Mouse (Mus musculus) kidney, adult 18-20 months (tissue): ENCODE results near the gene Nalcn.
"Not testable (repeated sequence)": the region's sequence is repeated elsewhere in the genome, so short reads cannot be mapped to it uniquely, and the experiment has no call there.

Experiments used
- DNase-seq: peaks from one replicate; pipeline ENCODE4 v3.0.0; 2021

The Nalcn gene

GRCm38 (mm10) chr14:123626501-123627179 lies at the start of gene Nalcn:
TSS of gene Nalcn (minus strand) at chr14:123627144.
- no peak for DNase-seq

DNA sequence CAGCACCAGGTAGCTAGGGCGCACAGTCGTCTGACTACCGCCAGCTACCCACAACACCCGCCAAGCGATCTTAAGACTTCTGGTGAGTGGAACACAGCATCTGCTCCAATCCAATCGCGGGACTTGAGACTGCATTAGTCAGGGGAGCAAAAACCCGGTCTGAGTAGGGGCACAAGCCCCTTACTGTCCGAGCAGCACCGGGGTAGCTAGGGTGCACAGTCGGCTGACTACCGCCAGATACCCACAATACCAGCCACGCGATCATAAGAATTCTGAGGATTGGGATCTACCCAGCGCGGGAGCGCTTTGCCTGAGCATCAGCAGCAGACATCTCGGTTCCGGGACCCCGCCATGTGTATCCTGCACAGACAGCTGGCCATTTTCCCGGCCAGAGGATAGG lies 44.1 kb upstream of the Nalcn start:
- DNase-seq: not testable (repeated sequence)

- no peak for DNase-seq
These were observed 37.5 kb upstream of the Nalcn start for GRCm38 (mm10) chr14:123664451-123664850.

GRCm38 (mm10) chr14:123663206-123663605 lies 36.3 kb upstream of the Nalcn start:
- no peak for DNase-seq

DNA sequence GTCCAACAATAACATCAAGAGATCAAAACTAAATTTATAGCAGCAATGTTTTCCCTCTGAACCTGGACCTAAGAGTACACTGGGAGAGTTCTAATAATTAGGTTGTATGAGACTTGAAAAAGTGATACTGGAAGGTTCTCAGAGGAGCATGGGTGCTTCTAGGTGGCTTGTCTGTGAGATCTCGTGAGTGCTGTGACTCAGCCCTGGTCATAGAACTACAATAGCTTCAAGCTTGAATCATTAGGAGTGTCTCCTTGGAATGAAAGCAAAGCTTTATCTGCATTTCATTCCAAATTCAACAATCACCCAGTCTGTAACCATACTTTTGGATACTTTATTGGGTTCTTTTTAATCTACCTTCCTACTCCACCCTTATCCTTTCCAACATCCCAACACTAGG lies 35.4 kb upstream of the Nalcn start:
- no peak for DNase-seq

DNA sequence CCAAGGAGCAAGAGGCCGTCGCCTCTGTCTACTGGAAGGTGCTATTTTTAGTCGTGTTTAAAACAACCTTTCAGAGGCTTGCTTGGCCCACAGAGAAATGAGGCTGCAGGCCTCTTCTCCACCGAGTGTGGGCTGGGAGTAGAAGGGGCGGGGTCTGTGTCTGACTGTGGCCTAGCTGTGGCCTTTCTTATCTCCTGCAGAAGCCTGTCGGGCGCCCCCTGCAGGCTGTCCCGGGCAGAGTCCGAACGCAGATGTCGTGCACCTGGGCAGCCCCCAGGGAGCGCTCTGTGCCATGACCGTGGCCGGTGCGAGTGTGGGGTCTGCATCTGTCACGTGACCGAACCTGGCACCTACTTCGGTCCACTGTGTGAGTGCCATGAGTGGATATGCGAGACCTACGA lies 34.1 kb upstream of the Nalcn start:
- DNase-seq: no peak

DNA sequence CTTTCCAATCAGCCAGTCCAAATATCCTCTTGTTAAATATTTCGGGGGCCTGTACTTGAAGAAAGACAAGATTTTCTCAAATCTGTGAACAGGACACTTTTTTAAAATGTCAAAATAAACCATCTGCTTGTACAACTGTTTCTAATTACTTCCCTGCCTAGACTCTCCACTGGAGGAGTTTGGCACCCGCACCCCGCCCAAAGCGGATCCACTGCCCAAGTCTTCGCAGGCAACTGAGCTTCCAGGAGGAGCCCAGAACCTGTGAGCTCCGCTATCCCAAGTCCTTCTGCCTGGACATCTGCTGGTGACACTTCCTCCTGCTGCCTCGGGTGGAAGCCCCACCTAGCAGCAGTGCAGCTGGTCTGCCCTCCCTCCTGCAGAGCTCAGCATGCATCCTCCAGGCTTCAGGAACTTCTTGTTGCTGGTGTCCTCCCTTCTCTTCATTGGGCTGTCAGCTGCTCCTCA lies 33.0 kb upstream of the Nalcn start, which contains the start of gene Itgbl1:
TSS of gene Itgbl1 (plus strand) at position 51 of the 465 bp plus-strand sequence.
- DNase-seq: no peak

- DNase-seq: no peak
These were observed 227 bp upstream of the Nalcn start for GRCm38 (mm10) chr14:123627180-123627562.

DNA sequence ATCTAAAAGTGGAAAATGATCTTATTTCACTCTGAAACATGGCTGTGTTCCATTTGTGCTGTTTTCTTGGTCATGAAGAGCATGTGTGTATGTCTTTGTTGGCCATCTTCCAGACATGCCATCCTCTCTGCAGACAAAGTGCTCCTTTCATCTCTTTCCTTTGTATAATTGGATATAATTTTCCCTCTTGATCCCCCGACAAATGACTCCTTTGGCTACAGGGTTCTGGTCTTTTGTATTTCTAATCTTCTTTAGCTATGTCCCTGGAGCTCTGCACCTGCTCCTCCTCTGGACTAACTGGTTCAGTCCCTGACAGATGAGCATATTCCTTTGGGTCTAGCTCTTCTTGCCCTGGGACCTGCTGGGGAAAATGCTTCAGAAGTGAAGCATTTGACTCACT lies 4.0 kb downstream of the Nalcn start:
- DNase-seq: no peak

DNA sequence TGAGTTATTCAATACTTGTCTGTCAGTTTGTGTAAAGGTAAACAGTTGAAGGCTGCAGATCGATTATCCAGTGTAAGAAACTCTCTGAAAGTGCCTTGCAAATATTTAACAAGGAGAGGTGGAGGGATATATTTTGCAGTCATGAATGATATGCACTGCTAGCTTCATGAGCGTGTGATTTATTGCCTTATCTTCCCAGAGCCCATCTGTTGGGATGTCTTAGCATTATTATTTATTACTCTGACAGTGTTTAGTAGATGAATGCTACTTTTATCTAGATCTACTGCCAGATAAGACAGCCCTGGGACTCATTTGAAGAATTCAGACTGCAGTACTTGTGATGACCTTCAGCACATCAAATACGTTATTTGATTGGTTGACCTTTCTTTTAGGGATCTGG lies 31.7 kb downstream of the Nalcn start:
- DNase-seq: no peak

DNA sequence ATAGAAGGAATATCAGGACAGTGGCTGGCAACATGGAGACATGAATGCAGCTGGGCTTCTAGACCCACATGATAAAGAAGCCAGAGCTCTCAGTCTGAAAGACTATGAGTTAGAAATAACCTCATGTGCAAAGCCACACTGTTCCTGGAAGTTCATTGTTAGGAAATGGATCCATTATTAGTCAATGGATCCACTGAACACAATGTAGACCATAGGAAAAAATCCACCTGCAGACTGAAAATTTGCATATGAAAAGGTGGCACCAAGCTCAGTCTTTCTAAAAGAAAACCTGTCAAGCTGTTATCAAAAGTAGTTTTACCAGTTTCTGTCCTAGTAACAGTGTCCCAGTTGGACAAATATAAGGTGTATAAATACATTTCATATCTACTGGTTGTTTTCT lies 39.5 kb downstream of the Nalcn start:
- DNase-seq: no peak

GRCm38 (mm10) chr14:123582433-123582832 lies 44.5 kb downstream of the Nalcn start:
- no peak for DNase-seq

DNA sequence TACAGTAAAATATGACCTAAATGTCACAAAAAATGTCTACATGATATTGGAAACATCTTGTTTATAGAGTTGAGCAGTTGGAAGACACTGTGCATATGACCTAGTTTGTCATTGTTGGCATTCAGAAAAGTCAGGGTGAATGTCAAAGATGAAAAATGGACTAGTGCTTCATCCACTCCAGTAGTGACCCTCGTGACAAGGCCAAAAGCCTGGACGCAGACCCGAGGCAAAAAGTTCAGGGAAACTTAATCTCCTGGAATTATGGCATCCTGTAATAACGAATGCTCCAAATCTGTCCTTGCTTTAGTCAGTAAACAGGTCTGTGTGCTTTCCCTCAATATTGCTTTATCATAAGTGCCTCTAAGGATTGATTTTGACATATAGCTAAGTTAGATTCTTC lies 51.6 kb downstream of the Nalcn start:
- DNase-seq: no peak

- no peak for DNase-seq
These were observed 52.0 kb downstream of the Nalcn start for GRCm38 (mm10) chr14:123574936-123575335.

- DNase-seq: no peak
These were observed 60.3 kb downstream of the Nalcn start for GRCm38 (mm10) chr14:123566599-123566998.

DNA sequence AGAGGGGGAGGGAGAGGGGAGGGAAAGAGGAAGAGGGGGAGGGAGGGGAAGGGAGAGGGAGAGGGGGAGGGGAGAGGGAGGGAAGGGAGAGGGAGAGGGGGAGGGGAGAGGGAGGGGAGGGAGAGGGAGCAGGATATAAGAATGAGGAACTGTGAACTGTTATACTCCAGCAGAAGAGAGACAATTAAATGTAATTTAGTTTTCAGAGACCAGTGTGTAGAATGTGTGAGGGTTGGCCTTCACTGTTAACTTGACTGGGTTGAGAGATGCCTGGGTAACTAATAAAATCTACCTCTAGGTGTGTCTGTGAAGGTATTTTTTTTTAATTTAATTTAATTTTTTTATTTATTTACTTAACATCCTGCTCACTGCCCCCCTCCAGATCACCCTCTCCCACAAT lies 71.4 kb downstream of the Nalcn start:
- DNase-seq: no peak

DNA sequence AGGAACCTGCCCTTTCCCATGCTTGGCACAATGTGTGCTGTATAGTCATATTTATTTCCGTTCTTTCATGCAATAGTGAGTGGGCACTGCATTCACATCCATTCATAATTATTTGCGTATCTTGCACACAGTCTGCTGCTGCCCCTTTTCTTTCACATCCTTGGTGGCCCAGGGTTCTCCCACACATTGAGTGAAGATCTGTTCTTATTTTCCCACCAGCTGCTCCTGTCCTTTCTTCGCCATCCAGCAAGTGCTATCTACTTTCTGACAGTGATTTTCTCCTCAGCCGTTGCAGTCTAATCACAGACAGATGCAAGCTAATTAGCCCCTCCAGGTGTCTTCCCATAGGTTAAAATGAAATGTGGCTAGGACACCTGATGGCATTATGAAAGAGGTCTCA lies 72.0 kb downstream of the Nalcn start:
- DNase-seq: no peak

DNA sequence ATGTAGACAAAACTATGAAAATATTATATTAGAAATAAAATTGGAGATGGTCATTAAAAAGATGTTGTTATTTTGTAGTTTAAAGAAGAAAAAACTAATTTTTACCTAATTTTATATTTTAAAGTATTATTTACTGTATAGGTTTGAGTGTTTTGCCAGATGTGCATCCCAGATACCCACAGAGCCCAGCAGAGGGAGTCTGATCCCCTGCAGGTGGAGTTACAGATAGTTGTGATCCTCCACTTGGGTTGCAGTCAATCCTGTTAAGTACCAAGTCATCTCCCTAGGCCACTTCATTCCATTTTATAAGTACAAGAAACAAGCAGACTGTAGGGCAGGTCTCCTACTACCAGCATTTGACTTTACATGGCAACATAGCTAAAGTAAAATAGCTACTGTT lies 84.6 kb downstream of the Nalcn start:
- no peak for DNase-seq

DNA sequence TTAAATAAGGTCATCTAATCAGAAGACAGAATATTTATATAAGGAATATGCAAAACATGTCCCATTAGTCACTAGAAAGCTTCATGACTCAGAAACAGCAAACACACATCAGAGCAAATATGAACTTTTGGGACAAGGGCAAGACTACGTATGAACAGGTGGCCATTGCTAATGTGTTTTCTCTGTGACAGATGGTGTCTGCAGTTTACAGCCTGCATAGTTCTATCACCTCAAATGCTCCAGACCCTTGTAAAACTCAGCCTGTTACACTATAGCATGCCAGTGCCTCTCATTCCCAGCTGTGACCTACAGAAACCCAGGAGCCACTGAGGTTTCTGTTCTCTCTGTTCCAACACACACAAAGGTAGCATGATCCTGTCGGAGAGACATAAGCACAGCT lies 91.3 kb downstream of the Nalcn start:
- no peak for DNase-seq

DNA sequence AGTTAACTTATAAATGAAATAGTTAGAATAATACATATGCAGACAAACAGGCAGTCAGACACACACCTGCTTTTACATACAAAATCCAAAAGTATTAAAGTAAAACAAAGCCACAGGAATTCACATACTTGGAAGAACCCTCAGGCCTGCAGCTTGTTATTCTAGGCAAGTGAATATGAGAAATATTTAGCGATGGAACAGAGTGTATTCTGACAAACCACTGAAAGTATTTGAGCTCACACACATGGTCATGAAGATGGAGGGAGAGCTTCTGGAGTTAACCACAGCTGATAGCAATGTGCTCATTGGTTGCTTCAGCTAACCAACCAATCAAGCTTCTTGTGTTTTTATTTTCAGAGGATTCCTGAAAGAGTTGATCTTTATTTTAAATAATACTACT lies 93.9 kb downstream of the Nalcn start:
- DNase-seq: no peak

- DNase-seq: no peak
These were observed 95.7 kb downstream of the Nalcn start for GRCm38 (mm10) chr14:123531271-123531670.

DNA sequence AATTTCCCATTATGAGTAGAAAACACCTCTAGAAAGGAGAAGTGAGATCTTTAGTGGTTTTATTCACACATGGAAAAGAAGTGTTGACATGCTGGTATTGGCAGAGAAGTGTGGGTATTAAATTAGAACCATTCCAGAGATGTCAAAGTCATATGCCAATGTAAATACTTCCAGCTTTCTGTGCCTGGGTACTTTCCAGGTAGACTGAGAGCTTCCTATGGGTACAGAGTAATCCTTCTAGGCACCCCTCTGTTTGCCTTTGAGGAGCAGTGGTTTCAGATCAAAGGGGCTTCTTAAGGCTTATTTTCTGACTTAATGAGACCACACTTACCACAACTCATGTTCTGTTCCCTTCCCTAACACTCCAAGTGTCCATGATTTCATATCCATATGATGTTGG lies 97.8 kb downstream of the Nalcn start:
- DNase-seq: no peak

- DNase-seq: no peak
These were observed 113.4 kb downstream of the Nalcn start for GRCm38 (mm10) chr14:123513376-123514141.

- DNase-seq: no peak
These were observed 114.0 kb downstream of the Nalcn start for GRCm38 (mm10) chr14:123512923-123513322.

DNA sequence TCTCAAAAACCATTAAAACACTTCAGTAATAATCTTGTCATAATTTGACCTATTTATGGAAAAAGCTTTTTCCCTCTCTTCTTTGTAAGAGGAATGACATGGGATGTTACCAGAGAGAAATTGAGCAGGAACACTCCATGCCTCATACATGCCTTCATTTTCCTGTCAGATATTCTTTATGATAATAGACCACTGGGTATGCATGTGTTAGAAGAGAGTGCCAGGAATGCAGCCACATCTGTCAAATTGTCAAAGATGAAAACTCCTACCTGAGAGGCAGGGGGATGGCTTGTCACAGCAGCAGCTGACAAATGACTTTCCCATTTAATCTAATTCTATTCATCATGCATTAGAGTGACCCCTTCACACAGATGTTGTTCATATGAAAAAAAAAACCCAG lies 131.4 kb downstream of the Nalcn start:
- DNase-seq: no peak
